Mouse (Mus musculus): ENCODE results near the gene Ptpn5. TPM values are rescaled to one million over a fixed set of nuclear protein-coding genes. Genes with fewer than 3 reads are reported as not detected.

Ptpn5 gene
- polyA plus RNA-seq, 1 experiment from 2014 or later = 2.5 TPM

- ATAC-seq (replicated peaks; ENCODE audit: insufficient number of reproducible peaks, low FRiP score, low TSS enrichment, low read depth) (no peak), DNase-seq (ENCODE audit: low spot score) (no peak)
- Histone ChIP-seq H3K4me2 (ENCODE audit: low read depth, low read length) (no peak overlapping the region), H3K4me1 (ENCODE audit: control insufficient read depth, insufficient read depth, low read length) (no peaks in the 10 kb centered on the region), H3K9ac (replicated peaks; ENCODE audit: low read length) (no peak overlapping the region), H3K27me3 (ENCODE audit: control insufficient read depth, insufficient read depth, low read length) (no peaks in the 10 kb centered on the region), H3K36me3 (replicated peaks; ENCODE audit: control insufficient read depth, insufficient read depth, low read depth, low read length) (no peaks in the 10 kb centered on the region), H3K9me3 (replicated peaks; ENCODE audit: control insufficient read depth, low read length) (no peaks in the 10 kb centered on the region), H3K27ac (replicated peaks; ENCODE audit: low read depth, low read length) (no peak overlapping the region), H3K4me3 (ENCODE audit: low read depth, low read length) (no peak overlapping the region)
- 59% methylated on average over 7 of the region's 7 CpGs for WGBS
Measured at GRCm38 (mm10) chr7:47098044-47098443, 35.4 kb downstream of the Ptpn5 start.

- Histone ChIP-seq H3K27ac (replicated peaks; ENCODE audit: low read depth, low read length) (no peak overlapping the region), H3K36me3 (replicated peaks; ENCODE audit: control insufficient read depth, insufficient read depth, low read depth, low read length) (no peaks in the 10 kb centered on the region), H3K27me3 (ENCODE audit: control insufficient read depth, insufficient read depth, low read length) (no peaks in the 10 kb centered on the region), H3K4me1 (ENCODE audit: control insufficient read depth, insufficient read depth, low read length) (no peaks in the 10 kb centered on the region), H3K4me2 (ENCODE audit: low read depth, low read length) (no peak overlapping the region), H3K9me3 (replicated peaks; ENCODE audit: control insufficient read depth, low read length) (no peaks in the 10 kb centered on the region), H3K4me3 (ENCODE audit: low read depth, low read length) (no peak overlapping the region), H3K9ac (replicated peaks; ENCODE audit: low read length) (no peak overlapping the region)
- 79% methylated on average over 2 of the region's 2 CpGs for WGBS
- ATAC-seq (replicated peaks; ENCODE audit: insufficient number of reproducible peaks, low FRiP score, low TSS enrichment, low read depth) = no peak
- no peak for DNase-seq (ENCODE audit: low spot score)
Measured at GRCm38 (mm10) chr7:47094969-47095368, 38.5 kb downstream of the Ptpn5 start.

- H3K9ac ChIP-seq (replicated peaks; ENCODE audit: low read length) = no peak overlapping the region
- no peaks in the 10 kb centered on the region for H3K36me3 ChIP-seq (replicated peaks; ENCODE audit: control insufficient read depth, insufficient read depth, low read depth, low read length)
- no peak for ATAC-seq (replicated peaks; ENCODE audit: insufficient number of reproducible peaks, low FRiP score, low TSS enrichment, low read depth)
- H3K4me3 ChIP-seq (ENCODE audit: low read depth, low read length) = no peak overlapping the region
- no peak overlapping the region for H3K4me2 ChIP-seq (ENCODE audit: low read depth, low read length)
- DNase-seq (ENCODE audit: low spot score) = no peak
- H3K27ac ChIP-seq (replicated peaks; ENCODE audit: low read depth, low read length) = no peak overlapping the region
- 82% methylated on average over 5 of the region's 5 CpGs for WGBS
- no peaks in the 10 kb centered on the region for H3K27me3 ChIP-seq (ENCODE audit: control insufficient read depth, insufficient read depth, low read length)
- H3K4me1 ChIP-seq (ENCODE audit: control insufficient read depth, insufficient read depth, low read length) = no peaks in the 10 kb centered on the region
- H3K9me3 ChIP-seq (replicated peaks; ENCODE audit: control insufficient read depth, low read length) = no peaks in the 10 kb centered on the region
Measured at GRCm38 (mm10) chr7:47093935-47094334, 39.5 kb downstream of the Ptpn5 start.

GRCm38 (mm10) chr7:47085075-47085474 lies 48.4 kb downstream of the Ptpn5 start:
- Histone ChIP-seq H3K4me1 (ENCODE audit: control insufficient read depth, insufficient read depth, low read length) (no peaks in the 10 kb centered on the region), H3K9ac (replicated peaks; ENCODE audit: low read length) (no peak overlapping the region), H3K36me3 (replicated peaks; ENCODE audit: control insufficient read depth, insufficient read depth, low read depth, low read length) (no peaks in the 10 kb centered on the region), H3K4me3 (ENCODE audit: low read depth, low read length) (no peak overlapping the region), H3K27ac (replicated peaks; ENCODE audit: low read depth, low read length) (no peak overlapping the region), H3K4me2 (ENCODE audit: low read depth, low read length) (no peak overlapping the region), H3K27me3 (ENCODE audit: control insufficient read depth, insufficient read depth, low read length) (no peaks in the 10 kb centered on the region), H3K9me3 (replicated peaks; ENCODE audit: control insufficient read depth, low read length) (no peaks in the 10 kb centered on the region)
- DNase-seq (ENCODE audit: low spot score) (no peak), ATAC-seq (replicated peaks; ENCODE audit: insufficient number of reproducible peaks, low FRiP score, low TSS enrichment, low read depth) (no peak)
- 88% methylated on average over 1 of the region's 1 CpGs for WGBS

GRCm38 (mm10) chr7:47081277-47081676 lies 52.2 kb downstream of the Ptpn5 start:
- 51% methylated on average over 6 of the region's 6 CpGs for WGBS
- H3K27ac ChIP-seq (replicated peaks; ENCODE audit: low read depth, low read length) = no peak overlapping the region
- ATAC-seq (replicated peaks; ENCODE audit: insufficient number of reproducible peaks, low FRiP score, low TSS enrichment, low read depth) (no peak), DNase-seq (ENCODE audit: low spot score) (peak; percentile 70)
- no peak overlapping the region for H3K4me2 ChIP-seq (ENCODE audit: low read depth, low read length)
- no peaks in the 10 kb centered on the region for H3K4me1 ChIP-seq (ENCODE audit: control insufficient read depth, insufficient read depth, low read length)
- H3K9me3 ChIP-seq (replicated peaks; ENCODE audit: control insufficient read depth, low read length) = no peaks in the 10 kb centered on the region
- no peak overlapping the region for H3K4me3 ChIP-seq (ENCODE audit: low read depth, low read length)
- no peaks in the 10 kb centered on the region for H3K27me3 ChIP-seq (ENCODE audit: control insufficient read depth, insufficient read depth, low read length)
- H3K9ac ChIP-seq (replicated peaks; ENCODE audit: low read length) = no peak overlapping the region; the same call in 1 of the 2 replicates
- no peaks in the 10 kb centered on the region for H3K36me3 ChIP-seq (replicated peaks; ENCODE audit: control insufficient read depth, insufficient read depth, low read depth, low read length)

- H3K27me3 ChIP-seq (ENCODE audit: control insufficient read depth, insufficient read depth, low read length) = no peaks in the 10 kb centered on the region
- H3K4me1 ChIP-seq (ENCODE audit: control insufficient read depth, insufficient read depth, low read length) = no peaks in the 10 kb centered on the region
- DNase-seq (ENCODE audit: low spot score) = no peak
- WGBS = 72% methylated on average over 3 of the region's 3 CpGs
- ATAC-seq (replicated peaks; ENCODE audit: insufficient number of reproducible peaks, low FRiP score, low TSS enrichment, low read depth) = no peak
- H3K36me3 ChIP-seq (replicated peaks; ENCODE audit: control insufficient read depth, insufficient read depth, low read depth, low read length) = no peaks in the 10 kb centered on the region
- no peak overlapping the region for H3K4me2 ChIP-seq (ENCODE audit: low read depth, low read length)
- H3K9me3 ChIP-seq (replicated peaks; ENCODE audit: control insufficient read depth, low read length) = no peaks in the 10 kb centered on the region
- H3K27ac ChIP-seq (replicated peaks; ENCODE audit: low read depth, low read length) = no peak overlapping the region
- no peak overlapping the region for H3K4me3 ChIP-seq (ENCODE audit: low read depth, low read length)
- no peak overlapping the region; the same call in 1 of the 2 replicates for H3K9ac ChIP-seq (replicated peaks; ENCODE audit: low read length)
Measured at GRCm38 (mm10) chr7:47080868-47081267, 52.6 kb downstream of the Ptpn5 start.

GRCm38 (mm10) chr7:47077451-47077850 lies 56.0 kb downstream of the Ptpn5 start:
- H3K4me2 ChIP-seq (ENCODE audit: low read depth, low read length) = no peak overlapping the region
- H3K4me1 ChIP-seq (ENCODE audit: control insufficient read depth, insufficient read depth, low read length) = no peaks in the 10 kb centered on the region
- H3K4me3 ChIP-seq (ENCODE audit: low read depth, low read length) = no peak overlapping the region
- no peaks in the 10 kb centered on the region for H3K27me3 ChIP-seq (ENCODE audit: control insufficient read depth, insufficient read depth, low read length)
- H3K9ac ChIP-seq (replicated peaks; ENCODE audit: low read length) = no peak overlapping the region
- ATAC-seq (replicated peaks; ENCODE audit: insufficient number of reproducible peaks, low FRiP score, low TSS enrichment, low read depth) = no peak
- no peaks in the 10 kb centered on the region for H3K36me3 ChIP-seq (replicated peaks; ENCODE audit: control insufficient read depth, insufficient read depth, low read depth, low read length)
- H3K27ac ChIP-seq (replicated peaks; ENCODE audit: low read depth, low read length) = no peak overlapping the region
- WGBS = 80% methylated on average over 8 of the region's 8 CpGs
- no peaks in the 10 kb centered on the region for H3K9me3 ChIP-seq (replicated peaks; ENCODE audit: control insufficient read depth, low read length)
- DNase-seq (ENCODE audit: low spot score) = peak; percentile 47

- ATAC-seq (replicated peaks; ENCODE audit: insufficient number of reproducible peaks, low FRiP score, low TSS enrichment, low read depth) (no peak), DNase-seq (ENCODE audit: low spot score) (no peak)
- Histone ChIP-seq H3K27ac (replicated peaks; ENCODE audit: low read depth, low read length) (no peak overlapping the region), H3K36me3 (replicated peaks; ENCODE audit: control insufficient read depth, insufficient read depth, low read depth, low read length) (no peaks in the 10 kb centered on the region), H3K4me2 (ENCODE audit: low read depth, low read length) (no peak overlapping the region), H3K9me3 (replicated peaks; ENCODE audit: control insufficient read depth, low read length) (no peaks in the 10 kb centered on the region), H3K9ac (replicated peaks; ENCODE audit: low read length) (no peak overlapping the region), H3K4me1 (ENCODE audit: control insufficient read depth, insufficient read depth, low read length) (no peaks in the 10 kb centered on the region), H3K4me3 (ENCODE audit: low read depth, low read length) (no peak overlapping the region), H3K27me3 (ENCODE audit: control insufficient read depth, insufficient read depth, low read length) (no peaks in the 10 kb centered on the region)
- 64% methylated on average over 3 of the region's 3 CpGs for WGBS
Measured at GRCm38 (mm10) chr7:47076729-47077128, 56.8 kb downstream of the Ptpn5 start.

Data from embryonic facial prominence, embryonic 11.5 days (tissue).